Mouse (Mus musculus) MEL (cell line): ENCODE measurements around the gene Frmd4b. TPM values are rescaled to one million over a fixed set of nuclear protein-coding genes. Genes with fewer than 3 reads are reported as not detected.

ENCODE experiments used
- DNase-seq: peaks from one replicate; pipeline ENCODE4 v3.0.0; 2011; ENCODE audit warnings: low read depth, low spot score
- H3K27ac ChIP-seq: 2 replicates; pipeline ENCODE4 v1.5.1; 2012; ENCODE audit warnings: low read depth, mild to moderate bottlenecking, control low read depth, low read length, moderate library complexity; ENCODE audit not compliant: control insufficient read depth
- H3K27me3 ChIP-seq, 2 experiments: fragments of 150-350 bp in 1 of 2; sonication (generic) in 1 of 2; 2 replicates each; pipeline ENCODE4 v1.6.1; 2012; ENCODE audit warnings: low read length in 2 of 2, mild to moderate bottlenecking in 2 of 2, improper control_type of control experiment in 1 of 2, moderate library complexity in 1 of 2; ENCODE audit not compliant: insufficient read depth in 2 of 2, control insufficient read depth in 1 of 2
- H3K36me3 ChIP-seq, 2 experiments: 2 replicates each; pipeline ENCODE4 v1.6.1; 2012 to 2014; ENCODE audit warnings: low read length in 2 of 2, improper control_type of control experiment in 1 of 2, inconsistent platforms in 1 of 2, mild to moderate bottlenecking in 1 of 2; ENCODE audit not compliant: insufficient read depth in 2 of 2, control insufficient read depth in 1 of 2
- H3K4me1 ChIP-seq, 2 experiments: fragments of 150-350 bp in 1 of 2; sonication (generic) in 1 of 2; 2 replicates each; pipeline ENCODE4 v1.6.1; 2012; ENCODE audit warnings: low read length in 2 of 2, improper control_type of control experiment in 1 of 2, mild to moderate bottlenecking in 1 of 2; ENCODE audit not compliant: insufficient read depth in 2 of 2, control insufficient read depth in 1 of 2
- H3K4me3 ChIP-seq, 2 experiments: fragments of 150-350 bp in 1 of 2; sonication (generic) in 1 of 2; 2 replicates each; pipeline ENCODE4 v1.5.1; 2012; ENCODE audit warnings: low read depth in 2 of 2, low read length in 2 of 2, mild to moderate bottlenecking in 2 of 2, moderate library complexity in 2 of 2, control low read depth in 1 of 2, improper control_type of control experiment in 1 of 2; ENCODE audit not compliant: control insufficient read depth in 1 of 2, insufficient read depth in 1 of 2
- H3K79me2 ChIP-seq: 2 replicates; pipeline ENCODE4 v1.6.1; 2012; ENCODE audit warnings: mild to moderate bottlenecking, low read length, moderate library complexity; ENCODE audit not compliant: control insufficient read depth, poor library complexity, insufficient read depth
- H3K9ac ChIP-seq: 2 replicates; pipeline ENCODE4 v1.6.1; 2012; ENCODE audit warnings: low read depth, mild to moderate bottlenecking, control low read depth, low read length, moderate library complexity; ENCODE audit not compliant: control insufficient read depth, poor library complexity, severe bottlenecking
- H3K9me3 ChIP-seq: fragments of 150-350 bp; sonication (generic); replicated peaks from 2 replicates; pipeline ENCODE4 v1.6.1; 2012; ENCODE audit warnings: mild to moderate bottlenecking, low read length, improper control_type of control experiment, moderate library complexity; ENCODE audit not compliant: insufficient read depth
- BHLHE40 ChIP-seq: IDR thresholded peaks from 2 replicates; pipeline ENCODE4 v1.6.1; 2012; ENCODE audit warnings: low read depth, mild to moderate bottlenecking, inconsistent platforms, low read length, improper control_type of control experiment, borderline replicate concordance
- CHD1 ChIP-seq: IDR thresholded peaks from 2 replicates; pipeline ENCODE4 v1.6.1; 2012; ENCODE audit warnings: low read depth, mild to moderate bottlenecking, inconsistent platforms, low read length, improper control_type of control experiment
- CTCF ChIP-seq, 3 experiments: IDR thresholded peaks in 2 of 3; conservative IDR thresholded peaks in 1 of 3; 2 replicates each; pipeline ENCODE4 v1.5.1; 2011 to 2012; ENCODE audit warnings: low read length in 3 of 3, low read depth in 2 of 3, mild to moderate bottlenecking in 2 of 3, improper control_type of control experiment in 1 of 3, inconsistent platforms in 1 of 3, mixed read lengths in 1 of 3, moderate library complexity in 1 of 3; ENCODE audit not compliant: control insufficient read depth in 1 of 3, insufficient read depth in 1 of 3, poor library complexity in 1 of 3, severe bottlenecking in 1 of 3
- E2F4 ChIP-seq: IDR thresholded peaks from 2 replicates; pipeline ENCODE4 v1.6.1; 2011; ENCODE audit warnings: low read depth, low read length, improper control_type of control experiment, borderline replicate concordance
- EP300 ChIP-seq, 2 experiments: IDR thresholded peaks; 2 replicates each; pipeline ENCODE4 v1.6.1; 2011; ENCODE audit warnings: improper control_type of control experiment in 2 of 2, low read length in 2 of 2, low read depth in 1 of 2, mild to moderate bottlenecking in 1 of 2
- GATA1 ChIP-seq: IDR thresholded peaks from 2 replicates; pipeline ENCODE4 v1.6.1; 2011; ENCODE audit warnings: low read depth, low read length, improper control_type of control experiment
- JUND ChIP-seq: IDR thresholded peaks from 2 replicates; pipeline ENCODE4 v1.6.1; 2011; ENCODE audit warnings: low read depth, mild to moderate bottlenecking, improper control_type of control experiment, low read length
- KAT2A ChIP-seq: conservative IDR thresholded peaks from 2 replicates; pipeline ENCODE4 v1.6.1; 2012; ENCODE audit warnings: low read depth, low read length, improper control_type of control experiment, inconsistent platforms
- MAFK ChIP-seq: IDR thresholded peaks from 2 replicates; pipeline ENCODE4 v1.6.1; 2011; ENCODE audit warnings: low read depth, mild to moderate bottlenecking, low read length, improper control_type of control experiment, borderline replicate concordance
- MAX ChIP-seq: IDR thresholded peaks from 2 replicates; pipeline ENCODE4 v1.6.1; 2011; ENCODE audit warnings: low read length, improper control_type of control experiment
- MEF2A ChIP-seq: IDR thresholded peaks from 2 replicates; pipeline ENCODE4 v1.6.1; 2014; ENCODE audit warnings: low read depth, mild to moderate bottlenecking, inconsistent platforms, low read length, improper control_type of control experiment; ENCODE audit not compliant: poor library complexity, insufficient replicate concordance, severe bottlenecking; ENCODE audit errors: extremely low read depth
- MYB ChIP-seq: IDR thresholded peaks from 2 replicates; pipeline ENCODE4 v1.6.1; 2011; ENCODE audit warnings: mild to moderate bottlenecking, low read depth, low read length, improper control_type of control experiment
- MYC ChIP-seq: IDR thresholded peaks from 2 replicates; pipeline ENCODE4 v1.6.1; 2011; ENCODE audit warnings: low read depth, mild to moderate bottlenecking, low read length, improper control_type of control experiment, moderate library complexity
- NELFE ChIP-seq: IDR thresholded peaks from 2 replicates; pipeline ENCODE4 v1.6.1; 2011; ENCODE audit warnings: low read depth, low read length, improper control_type of control experiment
- NRF1 ChIP-seq: IDR thresholded peaks from 2 replicates; pipeline ENCODE4 v1.6.1; 2014; ENCODE audit warnings: low read depth, mild to moderate bottlenecking, inconsistent platforms, low read length, improper control_type of control experiment, moderate library complexity; ENCODE audit not compliant: poor library complexity, insufficient read depth, severe bottlenecking
- POLR2A ChIP-seq, 2 experiments: IDR thresholded peaks; 2 replicates each; pipeline ENCODE4 v1.6.1; 2011 to 2012; ENCODE audit warnings: low read length in 2 of 2, mild to moderate bottlenecking in 2 of 2, control low read depth in 1 of 2, improper control_type of control experiment in 1 of 2, low read depth in 1 of 2, moderate library complexity in 1 of 2; ENCODE audit not compliant: control insufficient read depth in 1 of 2, insufficient read depth in 1 of 2, poor library complexity in 1 of 2
- SMC3 ChIP-seq: IDR thresholded peaks from 2 replicates; pipeline ENCODE4 v1.6.1; 2011; ENCODE audit warnings: low read depth, low read length, improper control_type of control experiment
- TBP ChIP-seq: IDR thresholded peaks from 2 replicates; pipeline ENCODE4 v1.8.0; 2011; ENCODE audit warnings: low read depth, low read length, improper control_type of control experiment
- UBTF ChIP-seq: IDR thresholded peaks from 2 replicates; pipeline ENCODE4 v1.6.1; 2012; ENCODE audit warnings: low read depth, mild to moderate bottlenecking, inconsistent platforms, low read length, improper control_type of control experiment, moderate library complexity, borderline replicate concordance; ENCODE audit not compliant: insufficient read depth
- USF1 ChIP-seq: IDR thresholded peaks from 2 replicates; pipeline ENCODE4 v1.6.1; 2014; ENCODE audit warnings: low read depth, mild to moderate bottlenecking, inconsistent platforms, low read length, improper control_type of control experiment, moderate library complexity
- ZKSCAN1 ChIP-seq: IDR thresholded peaks from 2 replicates; pipeline ENCODE4 v1.6.1; 2012; ENCODE audit warnings: low read depth, mild to moderate bottlenecking, inconsistent platforms, low read length, improper control_type of control experiment, moderate library complexity
- ZNF384 ChIP-seq: IDR thresholded peaks from 2 replicates; pipeline ENCODE4 v1.6.1; 2012; ENCODE audit warnings: low read depth, mild to moderate bottlenecking, inconsistent platforms, low read length, improper control_type of control experiment
- polyA plus RNA-seq, 2 experiments: library from polyadenylated mRNA; stranded (reverse) in 1 of 2; unstranded in 1 of 2; fragments of >175 nt in 1 of 2; fragments of >200 nt in 1 of 2; gene quantifications; 2 replicates each; pipeline versions ENCODE4 v1.2.1 to v1.2.4; 2012; ENCODE audit warnings: low replicate concordance in 2 of 2, low read depth in 1 of 2; ENCODE audit not compliant: insufficient read length in 2 of 2, insufficient read depth in 1 of 2, missing spikeins in 1 of 2
- total RNA-seq: library from RNA; depleted of rRNA; stranded (reverse); fragments of 300-350 nt; gene quantifications from 2 replicates; pipeline ENCODE4 v1.2.3, GENCODE M21; 2012

The Frmd4b gene
- total and polyA plus RNA-seq, 3 experiments = 0.18 TPM; not detected in 2

DNA sequence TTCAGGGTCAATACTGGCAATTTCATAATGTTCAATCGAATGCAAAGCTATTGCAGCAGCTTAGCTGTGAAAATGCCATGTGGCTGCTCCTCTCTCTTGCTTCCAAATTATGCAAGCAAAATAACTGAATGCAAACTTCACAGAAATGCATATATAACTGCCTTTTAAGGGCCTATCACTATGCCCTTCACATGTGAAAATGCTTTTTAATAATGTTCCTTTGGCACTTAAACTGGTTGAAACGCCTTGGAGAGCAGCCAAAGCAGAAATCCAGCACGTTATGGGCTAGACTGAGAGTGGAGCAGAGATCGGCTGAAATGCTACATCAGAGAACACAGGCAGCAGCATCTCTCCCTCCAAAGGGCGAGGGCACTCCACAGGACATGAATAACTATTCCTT lies 4.9 kb upstream of the Frmd4b start:
- H3K9ac ChIP-seq = no peak overlapping the region
- H3K4me3 ChIP-seq = no peak overlapping the region
- H3K79me2 ChIP-seq = no peaks in the 10 kb centered on the region
- H3K27ac ChIP-seq = no peak overlapping the region
- DNase-seq = no peak
- no peaks in the 10 kb centered on the region for H3K36me3 ChIP-seq
- no peak for TF ChIP-seq ZKSCAN1
- TF ChIP-seq E2F4 = no peak
- TF ChIP-seq UBTF = no peak
- no peak for TF ChIP-seq USF1
- TF ChIP-seq BHLHE40 = no peak
- TF ChIP-seq CTCF (IDR thresholded peaks at IDR 0.05 in 2 of 3, conservative IDR thresholded peaks at IDR 0.05 in 1 of 3; ENCODE audit: control insufficient read depth in 1 of 3, insufficient read depth in 1 of 3, low read depth in 2 of 3, low read length in 3 of 3, poor library complexity in 1 of 3, severe bottlenecking in 1 of 3) = no peak
- H3K9me3 ChIP-seq = no peaks in the 10 kb centered on the region
- no peaks in the 10 kb centered on the region for H3K27me3 ChIP-seq
- no peaks in the 10 kb centered on the region for H3K4me1 ChIP-seq

DNA sequence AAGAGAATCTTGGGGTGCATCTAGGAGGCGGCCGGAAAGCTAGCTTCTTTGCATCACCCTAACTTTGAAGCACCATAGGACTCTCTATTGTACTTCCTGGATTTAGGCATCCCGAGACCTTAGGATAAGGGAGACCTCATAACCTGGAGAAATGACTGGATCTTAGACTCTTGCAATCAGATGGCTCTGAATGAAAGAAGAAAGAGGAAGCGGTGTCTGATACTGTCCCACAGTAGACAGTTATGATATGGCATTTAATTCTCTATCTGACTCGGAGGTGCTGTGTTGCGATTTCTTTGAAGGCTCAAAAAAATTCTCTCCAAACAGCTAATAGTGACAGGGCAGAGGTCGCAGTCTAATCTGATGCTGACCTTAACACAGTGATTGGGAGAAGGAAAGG lies 433 bp upstream of the Frmd4b start:
- no peak overlapping the region for H3K27ac ChIP-seq
- no peaks in the 10 kb centered on the region for H3K36me3 ChIP-seq
- TF ChIP-seq TBP (no peak), NELFE (no peak), BHLHE40 (no peak), MYB (no peak)
- H3K79me2 ChIP-seq = no peaks in the 10 kb centered on the region
- H3K9me3 ChIP-seq = no peaks in the 10 kb centered on the region
- no peaks in the 10 kb centered on the region for H3K27me3 ChIP-seq
- no peak for DNase-seq
- H3K9ac ChIP-seq = no peak overlapping the region
- no peaks in the 10 kb centered on the region for H3K4me1 ChIP-seq
- no peak overlapping the region for H3K4me3 ChIP-seq

DNA sequence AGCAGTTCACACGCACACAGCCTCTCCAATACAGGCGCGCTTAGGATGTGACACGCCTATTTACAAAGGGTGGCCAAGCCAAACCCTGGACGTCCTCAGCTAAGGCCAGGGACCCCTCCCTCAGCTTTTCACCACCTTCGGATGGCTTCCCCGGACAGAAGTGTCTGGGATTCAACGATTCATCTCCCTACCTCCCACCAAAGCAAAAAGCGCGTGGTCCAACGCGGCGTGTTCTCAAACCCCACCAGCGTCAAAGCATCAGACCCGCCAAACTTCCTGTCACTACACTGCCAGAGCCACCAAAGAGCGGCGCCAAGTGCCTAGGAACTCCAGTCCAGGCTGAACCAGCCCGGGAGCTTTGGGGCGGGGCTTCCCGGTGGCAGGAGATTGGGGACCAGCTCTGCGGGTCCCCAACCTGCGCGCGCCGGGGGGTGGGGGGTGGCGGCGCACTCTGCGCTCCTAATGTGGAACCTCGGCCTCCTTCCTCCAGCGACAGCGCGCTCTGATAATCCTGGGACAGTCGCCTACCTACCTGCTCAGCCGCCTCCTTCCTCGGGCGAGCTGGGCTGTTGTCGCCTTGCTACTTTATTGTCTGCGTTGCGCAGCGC lies 579 bp downstream of the Frmd4b start:
- DNase-seq = no peak
- H3K4me3 ChIP-seq = no peak overlapping the region
- no peaks in the 10 kb centered on the region for H3K79me2 ChIP-seq
- H3K9ac ChIP-seq = no peak overlapping the region
- H3K4me1 ChIP-seq = no peaks in the 10 kb centered on the region
- H3K9me3 ChIP-seq = no peaks in the 10 kb centered on the region
- no peaks in the 10 kb centered on the region for H3K36me3 ChIP-seq
- no peak overlapping the region for H3K27ac ChIP-seq
- TF ChIP-seq KAT2A (no peak), MAFK (no peak), EP300 (IDR thresholded peaks at IDR 0.05; ENCODE audit: low read depth in 1 of 2, low read length in 2 of 2) (no peak), JUND (no peak), NELFE (no peak), POLR2A (IDR thresholded peaks at IDR 0.05; ENCODE audit: control insufficient read depth in 1 of 2, insufficient read depth in 1 of 2, low read depth in 1 of 2, low read length in 2 of 2, poor library complexity in 1 of 2) (no peak), MAX (no peak), CHD1 (no peak), UBTF (no peak), ZKSCAN1 (no peak), MYC (no peak), TBP (no peak), NRF1 (no peak), GATA1 (no peak), MEF2A (no peak), ZNF384 (no peak), SMC3 (no peak)
- no peaks in the 10 kb centered on the region for H3K27me3 ChIP-seq
